Mouse (Mus musculus) embryonic fibroblast, embryonic 13.5 days (primary cell): ENCODE data around the gene B230118H07Rik.

Experiments used
- CTCF ChIP-seq: IDR thresholded peaks from 2 replicates; pipeline ENCODE4 v1.5.1; 2011; ENCODE audit warnings: mild to moderate bottlenecking, control low read depth, low read length, moderate library complexity, borderline replicate concordance; ENCODE audit not compliant: insufficient read depth
- POLR2A ChIP-seq: IDR thresholded peaks from 2 replicates; pipeline ENCODE4 v1.6.1; 2011; ENCODE audit warnings: low read depth, mild to moderate bottlenecking, control low read depth, low read length, moderate library complexity

- TF ChIP-seq CTCF (no peak), POLR2A (no peak)
Observed at GRCm38 (mm10) chr2:101688011-101688410, 38.7 kb upstream of the B230118H07Rik start.
